Mouse (Mus musculus): ENCODE results near the gene Nt5c. TPM values are rescaled to one million over a fixed set of nuclear protein-coding genes. Genes with fewer than 3 reads are reported as not detected.

Nt5c gene
- polyA plus RNA-seq, 1 experiment from 2014 or later, result 73.7 TPM

- H3K27me3 ChIP-seq, result 0 out of 2 replicates have a peak, but pooled peaks cover 3% of the 10 kb centered on the region
- WGBS, result 76% methylated on average over 11 of the region's 11 CpGs
- H3K27ac ChIP-seq, result no peak overlapping the region
- H3K36me3 ChIP-seq, result no peaks in the 10 kb centered on the region
- no peak overlapping the region for H3K4me2 ChIP-seq (replicated peaks)
- no peak for ATAC-seq (ENCODE audit: insufficient number of reproducible peaks, insufficient read depth, low FRiP score, low TSS enrichment)
- no peak overlapping the region for H3K9ac ChIP-seq
- no peaks in the 10 kb centered on the region for H3K9me3 ChIP-seq
- H3K4me1 ChIP-seq, result peaks cover 7% of the 10 kb centered on the region
- no peak overlapping the region for H3K4me3 ChIP-seq
Observed at GRCm38 (mm10) chr11:115447321-115447885, 44.3 kb downstream of the Nt5c start.

GRCm38 (mm10) chr11:115446906-115447305 lies 44.8 kb downstream of the Nt5c start:
- Histone ChIP-seq H3K9me3 (no peaks in the 10 kb centered on the region), H3K4me1 (peaks cover 7% of the 10 kb centered on the region), H3K27me3 (0 out of 2 replicates have a peak, but pooled peaks cover 3% of the 10 kb centered on the region), H3K4me3 (no peak overlapping the region), H3K36me3 (no peaks in the 10 kb centered on the region), H3K4me2 (replicated peaks) (no peak overlapping the region), H3K27ac (0 out of 2 replicates have a peak overlapping the region, but pooled peaks have one; percentile 11), H3K9ac (no peak overlapping the region)
- no peak for ATAC-seq (ENCODE audit: insufficient number of reproducible peaks, insufficient read depth, low FRiP score, low TSS enrichment)
- 69% methylated on average over 3 of the region's 3 CpGs for WGBS

DNA sequence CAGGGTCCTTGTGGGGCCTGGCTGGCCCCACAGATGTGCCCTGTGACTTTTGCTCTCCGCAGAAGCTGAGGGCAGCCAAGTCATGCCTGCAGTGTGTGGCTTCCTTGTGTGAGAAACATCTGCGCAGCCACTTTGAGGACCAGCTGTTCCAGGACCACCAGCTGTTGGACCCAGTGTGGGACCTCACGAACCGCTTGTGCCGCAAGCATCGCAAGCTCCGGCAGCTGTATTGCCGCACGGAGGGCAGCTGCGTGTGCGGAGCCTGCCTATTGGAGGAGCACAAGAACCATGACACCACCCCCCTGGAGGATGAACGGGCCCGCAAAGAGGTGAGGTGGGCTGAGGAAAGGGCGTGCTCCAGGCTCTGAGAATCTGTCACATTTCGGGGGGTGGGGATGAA lies 50.2 kb downstream of the Nt5c start:
- Histone ChIP-seq H3K36me3 (no peaks in the 10 kb centered on the region), H3K27me3 (no peaks in the 10 kb centered on the region), H3K9me3 (0 out of 2 replicates have a peak, but pooled peaks cover 4% of the 10 kb centered on the region), H3K4me2 (replicated peaks) (no peak overlapping the region), H3K27ac (no peak overlapping the region), H3K4me1 (peaks cover 3% of the 10 kb centered on the region), H3K4me3 (no peak overlapping the region), H3K9ac (no peak overlapping the region)
- ATAC-seq (ENCODE audit: insufficient number of reproducible peaks, insufficient read depth, low FRiP score, low TSS enrichment), result no peak
- 41% methylated on average over 15 of the region's 15 CpGs for WGBS

Small RNAs within 50 kb of the gene (microRNA-seq; reads per million reads assigned to microRNA genes)
- not detected for gene Mir3968

Other genes starting within 250 kb of the Nt5c start
- gene Grin2c, start 224.6 kb downstream of the Nt5c start, polyA plus RNA-seq (2016; fragmentation: Nextera tagmentation; extraction: Ambion mirVana), result 0.06 TPM in 1 of 2 replicates, not detected in the other
- gene Fdxr, start 214.8 kb downstream of the Nt5c start, polyA plus RNA-seq (2016; fragmentation: Nextera tagmentation; extraction: Ambion mirVana), result 14.6 and 17.3 TPM in 2 replicates
- gene Fads6, start 194.2 kb downstream of the Nt5c start, polyA plus RNA-seq (2016; fragmentation: Nextera tagmentation; extraction: Ambion mirVana), result 0.20 and 0.28 TPM in 2 replicates
- 0.19 TPM in 1 of 2 replicates, not detected in the other for gene Otop2, start 184.7 kb downstream of the Nt5c start, polyA plus RNA-seq (2016; fragmentation: Nextera tagmentation; extraction: Ambion mirVana)
- 0.10 and 0.32 TPM in 2 replicates for gene Ush1g, start 169.8 kb downstream of the Nt5c start, polyA plus RNA-seq (2016; fragmentation: Nextera tagmentation; extraction: Ambion mirVana)
- not detected in 2 replicates for gene Otop3, start 157.1 kb downstream of the Nt5c start, polyA plus RNA-seq (2016; fragmentation: Nextera tagmentation; extraction: Ambion mirVana)
- 7.7 and 7.9 TPM in 2 replicates for gene Hid1, start 124.1 kb downstream of the Nt5c start, polyA plus RNA-seq (2016; fragmentation: Nextera tagmentation; extraction: Ambion mirVana)
- gene Cdr2l, start 109.9 kb downstream of the Nt5c start, polyA plus RNA-seq (2016; fragmentation: Nextera tagmentation; extraction: Ambion mirVana), result 19.7 and 20.6 TPM in 2 replicates
- gene Mrpl58, start 88.1 kb downstream of the Nt5c start, polyA plus RNA-seq (2016; fragmentation: Nextera tagmentation; extraction: Ambion mirVana), result 170 and 181 TPM in 2 replicates
- 867 and 893 TPM in 2 replicates for gene Atp5h, start 71.9 kb downstream of the Nt5c start, polyA plus RNA-seq (2016; fragmentation: Nextera tagmentation; extraction: Ambion mirVana)
- 24.5 and 26.1 TPM in 2 replicates for gene Kctd2, start 71.7 kb downstream of the Nt5c start, polyA plus RNA-seq (2016; fragmentation: Nextera tagmentation; extraction: Ambion mirVana)
- gene Trim80, start 51.3 kb downstream of the Nt5c start, polyA plus RNA-seq (2016; fragmentation: Nextera tagmentation; extraction: Ambion mirVana), result not detected in 2 replicates
- 0.22 and 0.28 TPM in 2 replicates for gene Slc16a5, start 29.4 kb downstream of the Nt5c start, polyA plus RNA-seq (2016; fragmentation: Nextera tagmentation; extraction: Ambion mirVana)
- 10.3 and 10.7 TPM in 2 replicates for gene Armc7, start 16.2 kb downstream of the Nt5c start, polyA plus RNA-seq (2016; fragmentation: Nextera tagmentation; extraction: Ambion mirVana)
- gene Jpt1, start 22.5 kb upstream of the Nt5c start, polyA plus RNA-seq (2016; fragmentation: Nextera tagmentation; extraction: Ambion mirVana), result 591 and 626 TPM in 2 replicates
- gene Sumo2, start 44.4 kb upstream of the Nt5c start, polyA plus RNA-seq (2016; fragmentation: Nextera tagmentation; extraction: Ambion mirVana), result 1,276 and 1,289 TPM in 2 replicates
- 192 and 205 TPM in 2 replicates for gene Nup85, start 72.6 kb upstream of the Nt5c start, polyA plus RNA-seq (2016; fragmentation: Nextera tagmentation; extraction: Ambion mirVana)
- gene Mrps7, start 112.1 kb upstream of the Nt5c start, polyA plus RNA-seq (2016; fragmentation: Nextera tagmentation; extraction: Ambion mirVana), result 95.9 and 108 TPM in 2 replicates
- 22.5 and 29.1 TPM in 2 replicates for gene Gga3, start 112.2 kb upstream of the Nt5c start, polyA plus RNA-seq (2016; fragmentation: Nextera tagmentation; extraction: Ambion mirVana)
- gene Mif4gd, start 121.1 kb upstream of the Nt5c start, polyA plus RNA-seq (2016; fragmentation: Nextera tagmentation; extraction: Ambion mirVana), result 16.6 and 17.6 TPM in 2 replicates
- gene Slc25a19, start 136.4 kb upstream of the Nt5c start, polyA plus RNA-seq (2016; fragmentation: Nextera tagmentation; extraction: Ambion mirVana), result 23.8 and 29.5 TPM in 2 replicates
- gene Grb2, start 216.7 kb upstream of the Nt5c start, polyA plus RNA-seq (2016; fragmentation: Nextera tagmentation; extraction: Ambion mirVana), result 115 and 118 TPM in 2 replicates

Data from embryonic facial prominence, embryonic 12.5 days (tissue).